Mouse (Mus musculus): Measurements from ENCODE around the gene Acadvl.

DNA sequence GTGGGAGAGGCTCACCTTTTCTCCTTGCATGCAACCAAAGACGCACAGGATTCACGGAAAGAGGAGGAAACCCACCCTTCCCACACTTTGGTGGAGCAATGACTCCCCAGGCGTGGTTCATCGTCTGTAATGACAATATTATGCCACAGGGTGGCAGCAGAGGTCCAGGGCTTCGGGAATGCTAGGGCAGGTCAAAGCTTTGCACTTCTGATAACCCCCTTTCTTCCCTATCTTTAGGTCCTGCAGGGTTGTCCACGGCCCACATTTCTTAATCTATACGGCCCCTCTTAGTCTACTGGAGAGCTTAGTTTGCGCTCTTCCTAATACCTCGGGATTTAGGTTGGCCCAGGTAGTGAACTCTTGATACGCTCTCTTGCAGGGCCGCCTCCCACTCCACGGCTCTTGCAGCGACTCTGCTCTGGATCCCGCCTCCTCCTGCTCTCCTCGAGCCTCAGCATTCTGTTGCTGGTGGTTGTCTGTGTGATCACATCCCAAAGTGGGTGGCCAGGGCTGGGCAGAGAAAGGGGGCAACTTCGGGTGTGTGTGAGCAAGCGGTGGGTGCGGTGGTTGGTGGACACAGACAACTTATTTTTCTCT, 40.5 kb upstream of the Acadvl start:
- TF ChIP-seq GATA1 (IDR thresholded peaks at IDR 0.05; ENCODE audit: low read length) = no peak
- no peak for TF ChIP-seq TAL1 (IDR thresholded peaks at IDR 0.05; ENCODE audit: low read length)
